8 mouse cellular contexts compared by ENCODE assay signal in genomic region chr7:46607031-46607426, GRCm38 (mm10). TPM values are rescaled to one million over a fixed set of nuclear protein-coding genes. Genes with fewer than 3 reads are reported as not detected.
DNase-seq lines count a peak whose midpoint lies in the region; ATAC-seq and TF ChIP-seq lines count a peak whose summit lies in the region.

No protein-coding gene starts in this region.

- peak overlapping the region; percentile 26; the same call in 1 of the 2 replicates for H3K27ac ChIP-seq in kidney, embryonic 16.5 days (ENCODE audit: low read length)

- 55% methylated on average over 8 of the region's 8 CpGs for WGBS in kidney, embryonic 16.5 days

- no peak overlapping the region for H3K9ac ChIP-seq in kidney, embryonic 16.5 days (replicated peaks; ENCODE audit: low read length)

- H3K27me3 ChIP-seq in kidney, embryonic 16.5 days (ENCODE audit: insufficient read depth, low read length): no peaks in the 10 kb centered on the region
- H3K27me3 ChIP-seq in G1E (ENCODE audit: insufficient read depth, low read length): no peaks in the 10 kb centered on the region

- peaks cover 9% of the 10 kb centered on the region; the same call in 1 of the 2 replicates for H3K4me1 ChIP-seq in kidney, embryonic 16.5 days (ENCODE audit: insufficient read depth, low read length)
- H3K4me1 ChIP-seq in G1E (ENCODE audit: insufficient read depth, low read depth, low read length): peaks cover 26% of the 10 kb centered on the region

- H3K36me3 ChIP-seq in kidney, embryonic 16.5 days (ENCODE audit: insufficient read depth, low read length): peaks cover 3% of the 10 kb centered on the region; the same call in 1 of the 2 replicates
- peaks cover 93% of the 10 kb centered on the region for H3K36me3 ChIP-seq in G1E (replicated peaks)

- no peak overlapping the region for H3K4me3 ChIP-seq in kidney, embryonic 16.5 days (ENCODE audit: low read length)
- H3K4me3 ChIP-seq in G1E (ENCODE audit: low read depth, low read length): no peak overlapping the region; the same call in 1 of the 2 replicates

- no peak for TF ChIP-seq CTCF in G1E (IDR thresholded peaks at IDR 0.05; ENCODE audit: low read depth, low read length)

- no peak for DNase-seq in kidney, adult 11 months
- peak; percentile 16 for DNase-seq in G1E (ENCODE audit: low spot score)
- DNase-seq in spleen, postnatal 10 days (ENCODE audit: low spot score in 2 of 2): peak; percentile 8 to 61
- DNase-seq in urinary bladder, postnatal 14 days (ENCODE audit: low spot score): no peak
- DNase-seq in retina, embryonic 14.5 days (ENCODE audit: low spot score): no peak
- DNase-seq in c-Kit-positive CD71-positive TER-119-positive erythroid progenitor cells, embryonic 14.5 days (ENCODE audit: low spot score): no peak

- peak; percentile 78; the same call in 1 of the 2 replicates for ATAC-seq in kidney, embryonic 16.5 days (ENCODE audit: low FRiP score, low TSS enrichment)
- peak; percentile 70 for ATAC-seq in G1E (ENCODE audit: extremely low read depth, insufficient number of reproducible peaks, low FRiP score, poor library complexity, severe bottlenecking)
- ATAC-seq in inflammation-experienced regulatory T-cells, adult 6 months: peak; percentile 69

- no peak overlapping the region for H3K4me2 ChIP-seq in kidney, embryonic 16.5 days (replicated peaks; ENCODE audit: low read depth, low read length)

- no peaks in the 10 kb centered on the region for H3K9me3 ChIP-seq in kidney, embryonic 16.5 days (ENCODE audit: low read length)
- no peaks in the 10 kb centered on the region for H3K9me3 ChIP-seq in G1E (replicated peaks)

RNA-seq across cellular contexts. Expression of gene Sergef, which starts 32.6 kb away (rescaled TPM):
- 14.7 and 16.5 TPM in 2 replicates for polyA plus RNA-seq in kidney, embryonic 16.5 days (2015; fragmentation: Nextera tagmentation; extraction: Ambion mirVana)
- total RNA-seq in G1E (2014; fragmentation: Nextera tagmentation): 13.0 and 14.9 TPM in 2 replicates
- 36.2 and 36.5 TPM in 2 replicates for total RNA-seq in G1E (2017)
- polyA plus RNA-seq in G1E (2012): 9.5 and 10.9 TPM in 2 replicates
- 10 to 100 TPM; 17.1 to 20.4 (median 18.8) TPM for polyA plus RNA-seq in inflammation-experienced regulatory T-cells, adult 6 months (2017; shearing (Covaris generic))

Comparison
In these comparisons a context has a peak if more than half of its experiments do, and no peak if none do; other contexts are left out.
1. DNase-seq: peak in G1E (single experiment) and spleen, postnatal 10 days (2 of 2); none in kidney, adult 11 months (single experiment), urinary bladder, postnatal 14 days (single experiment), retina, embryonic 14.5 days (single experiment) and c-Kit-positive CD71-positive TER-119-positive erythroid progenitor cells, embryonic 14.5 days (single experiment).
2. Peak in every context shown above with its lines, with median percentiles within 50 percentile points of each other: ATAC-seq.